Mouse (Mus musculus) liver, embryonic 16.5 days (tissue): ENCODE data around the gene Sf3b3. TPM values are rescaled to one million over a fixed set of nuclear protein-coding genes. Genes with fewer than 3 reads are reported as not detected.

Experiments
- ATAC-seq: fragments of 200-750 bp; cut with Nextera tagmentation; 2 replicates; pipeline ENCODE4 v1.8.0; 2017; ENCODE audit warnings: low read depth, mild to moderate bottlenecking, moderate number of reproducible peaks, moderate library complexity
- H3K27ac ChIP-seq: fragments of 300-500 bp; sonication (generic); 2 replicates; pipeline ENCODE4 v1.5.1; 2014; ENCODE audit warnings: mild to moderate bottlenecking, low read length
- H3K27me3 ChIP-seq: fragments of 300-500 bp; sonication (generic); 2 replicates; pipeline ENCODE4 v1.6.1; 2014; ENCODE audit warnings: low read depth, low read length, mixed read lengths; ENCODE audit not compliant: control insufficient read depth, insufficient read depth
- H3K36me3 ChIP-seq: fragments of 300-500 bp; sonication (generic); 2 replicates; pipeline ENCODE4 v1.6.1; 2014; ENCODE audit warnings: mild to moderate bottlenecking; ENCODE audit not compliant: control insufficient read depth, insufficient read depth
- H3K4me1 ChIP-seq: fragments of 300-500 bp; sonication (generic); 2 replicates; pipeline ENCODE4 v1.6.1; 2014; ENCODE audit warnings: low read depth, low read length, mixed read lengths; ENCODE audit not compliant: control insufficient read depth
- H3K4me2 ChIP-seq: fragments of 300-500 bp; sonication (generic); 2 replicates; pipeline ENCODE4 v1.6.1; 2014; ENCODE audit warnings: low read depth, low read length, mixed read lengths
- H3K4me3 ChIP-seq: fragments of 300-500 bp; sonication (generic); 2 replicates; pipeline ENCODE4 v1.5.1; 2014; ENCODE audit warnings: low read depth, mild to moderate bottlenecking, low read length
- H3K9ac ChIP-seq: fragments of 300-500 bp; sonication (generic); 2 replicates; pipeline ENCODE4 v1.6.1; 2014; ENCODE audit warnings: low read depth, low read length
- H3K9me3 ChIP-seq: fragments of 300-500 bp; sonication (generic); replicated peaks from 2 replicates; pipeline ENCODE4 v1.6.1; 2016; ENCODE audit warnings: low read length; ENCODE audit not compliant: control insufficient read depth
- WGBS: fragments of 180-500 bp; shearing (Covaris S2); extraction: QIAGEN DNeasy Blood & Tissue Kit; methylation state at CpG from one replicate; pipeline ENCODE4 v1.1.7; 2014; ENCODE audit not compliant: insufficient replicate concordance; 5-methylcytosine and 5-hydroxymethylcytosine counted together
- polyA plus RNA-seq: library from polyadenylated mRNA; unstranded; fragments of >200 nt; fragmentation: Nextera tagmentation; extraction: Ambion mirVana; gene quantifications from 2 replicates; pipeline ENCODE4 v1.2.1, GENCODE M21; 2015

Gene Sf3b3
- polyA plus RNA-seq, 1 experiment from 2014 or later, result 56.5 TPM

GRCm38 (mm10) chr8:110842012-110842574 lies 4.5 kb downstream of the Sf3b3 start:
- Histone ChIP-seq H3K4me2 (no peak overlapping the region), H3K4me3 (no peak overlapping the region), H3K9me3 (no peaks in the 10 kb centered on the region), H3K27ac (no peak overlapping the region), H3K9ac (no peak overlapping the region), H3K27me3 (no peaks in the 10 kb centered on the region), H3K36me3 (peaks cover 57% of the 10 kb centered on the region), H3K4me1 (peaks cover 9% of the 10 kb centered on the region)
- 82% methylated on average over 3 of the region's 3 CpGs for WGBS
- no peak for ATAC-seq

DNA sequence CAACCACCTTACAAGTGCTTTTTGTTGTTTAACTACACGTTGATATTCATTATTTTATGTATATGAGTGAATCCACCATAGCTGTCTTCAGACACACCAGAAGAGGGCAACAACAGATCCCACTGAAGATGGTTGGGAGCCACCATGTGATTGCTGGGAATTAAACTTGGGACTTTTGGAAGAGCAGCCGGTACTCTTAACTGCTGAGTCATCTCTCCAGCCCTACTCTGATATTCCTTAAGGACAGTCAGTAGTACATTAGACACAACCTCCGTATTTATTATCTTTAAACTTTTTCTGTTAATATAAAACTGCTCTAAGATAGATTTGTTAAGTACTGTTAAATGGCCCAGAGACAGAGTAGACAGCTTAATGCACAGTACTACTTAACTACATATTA lies 14.6 kb downstream of the Sf3b3 start:
- H3K4me1 ChIP-seq, result no peaks in the 10 kb centered on the region
- 74% methylated on average over 3 of the region's 3 CpGs for WGBS
- no peaks in the 10 kb centered on the region for H3K9me3 ChIP-seq
- H3K4me3 ChIP-seq, result no peak overlapping the region
- no peak overlapping the region for H3K4me2 ChIP-seq
- H3K27ac ChIP-seq, result no peak overlapping the region
- H3K9ac ChIP-seq, result no peak overlapping the region
- no peaks in the 10 kb centered on the region for H3K27me3 ChIP-seq
- H3K36me3 ChIP-seq, result peaks cover 77% of the 10 kb centered on the region
- ATAC-seq, result no peak

GRCm38 (mm10) chr8:110828511-110828910 lies 18.1 kb downstream of the Sf3b3 start:
- Histone ChIP-seq H3K4me2 (no peak overlapping the region), H3K4me3 (no peak overlapping the region), H3K27ac (no peak overlapping the region), H3K27me3 (no peaks in the 10 kb centered on the region), H3K9me3 (no peaks in the 10 kb centered on the region), H3K4me1 (no peaks in the 10 kb centered on the region), H3K36me3 (peaks cover 80% of the 10 kb centered on the region), H3K9ac (no peak overlapping the region)
- 77% methylated on average over 3 of the region's 3 CpGs for WGBS
- ATAC-seq, result no peak

GRCm38 (mm10) chr8:110824861-110825260 lies 21.7 kb downstream of the Sf3b3 start:
- Histone ChIP-seq H3K27me3 (no peaks in the 10 kb centered on the region), H3K4me1 (no peaks in the 10 kb centered on the region), H3K4me2 (no peak overlapping the region), H3K36me3 (peaks cover 84% of the 10 kb centered on the region), H3K27ac (no peak overlapping the region), H3K9me3 (no peaks in the 10 kb centered on the region), H3K4me3 (no peak overlapping the region), H3K9ac (no peak overlapping the region)
- no peak for ATAC-seq
- 84% methylated on average over 1 of the region's 1 CpGs for WGBS

DNA sequence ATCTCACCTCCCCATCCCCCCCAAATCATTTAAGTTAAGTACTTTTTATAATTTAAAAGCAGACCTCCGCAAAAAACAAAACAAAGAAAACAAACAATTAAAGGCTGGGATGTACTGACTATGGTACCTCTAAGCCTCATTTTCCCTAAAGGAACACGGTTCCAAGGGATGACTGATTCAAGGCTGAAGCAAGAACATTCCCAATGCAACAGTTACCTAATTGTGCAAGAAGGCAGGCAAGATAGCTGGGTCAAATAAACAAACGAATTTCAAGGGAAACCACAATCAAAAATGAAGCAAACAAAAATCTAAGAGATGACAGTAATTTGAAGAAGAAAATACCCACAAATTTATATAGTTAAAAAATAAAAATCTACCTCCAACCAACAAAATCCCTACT lies 24.6 kb downstream of the Sf3b3 start:
- H3K4me2 ChIP-seq, result no peak overlapping the region
- no peaks in the 10 kb centered on the region for H3K4me1 ChIP-seq
- no peaks in the 10 kb centered on the region for H3K27me3 ChIP-seq
- H3K9ac ChIP-seq, result no peak overlapping the region
- ATAC-seq, result no peak
- peaks cover 87% of the 10 kb centered on the region for H3K36me3 ChIP-seq
- 71% methylated on average over 3 of the region's 3 CpGs for WGBS
- H3K4me3 ChIP-seq, result no peak overlapping the region
- no peak overlapping the region for H3K27ac ChIP-seq
- H3K9me3 ChIP-seq, result no peaks in the 10 kb centered on the region

DNA sequence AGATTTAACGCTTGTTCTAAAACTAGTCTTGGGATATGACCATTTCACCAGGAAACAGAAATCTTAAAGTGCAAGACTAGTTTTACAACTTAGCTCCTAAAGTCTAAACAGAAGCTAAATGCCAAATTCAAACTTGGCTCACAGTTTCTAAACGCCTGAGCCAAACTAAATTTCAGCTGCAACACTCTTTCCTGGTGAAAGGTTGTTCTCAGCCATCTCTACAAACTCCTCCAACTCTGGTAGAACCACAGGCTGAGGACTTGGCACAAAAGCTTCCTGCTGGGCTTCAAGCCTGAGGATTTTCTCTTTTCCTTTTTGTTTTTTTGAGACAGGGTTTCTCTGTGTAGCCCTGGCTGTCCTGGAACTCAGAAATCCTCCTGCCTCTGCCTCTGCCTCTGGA lies 26.3 kb downstream of the Sf3b3 start:
- peaks cover 91% of the 10 kb centered on the region for H3K36me3 ChIP-seq
- WGBS, result 77% methylated on average over 2 of the region's 2 CpGs
- ATAC-seq, result no peak

DNA sequence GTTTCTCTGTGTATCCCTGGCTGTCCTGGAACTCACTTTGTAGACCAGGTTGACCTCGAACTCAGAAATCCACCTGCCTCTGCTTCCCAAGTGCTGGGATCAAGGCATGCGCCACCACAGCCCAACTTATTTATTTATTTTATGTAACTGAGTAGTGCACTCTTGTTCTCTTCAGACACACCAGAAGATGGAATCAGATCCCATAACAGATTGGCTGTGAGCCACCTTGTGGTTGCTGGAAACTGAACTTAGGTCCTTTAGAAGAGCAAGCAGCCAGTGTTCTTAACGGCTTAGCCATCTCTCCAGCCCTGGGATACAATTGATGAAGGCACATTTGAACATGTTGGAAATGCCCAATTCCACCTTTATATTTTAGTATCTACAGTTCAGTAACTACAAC lies 28.0 kb downstream of the Sf3b3 start:
- no peak overlapping the region for H3K27ac ChIP-seq
- 75% methylated on average over 3 of the region's 3 CpGs for WGBS
- peaks cover 93% of the 10 kb centered on the region for H3K36me3 ChIP-seq
- no peaks in the 10 kb centered on the region for H3K27me3 ChIP-seq
- H3K4me2 ChIP-seq, result no peak overlapping the region
- H3K4me1 ChIP-seq, result no peaks in the 10 kb centered on the region
- no peak for ATAC-seq
- H3K9me3 ChIP-seq, result no peaks in the 10 kb centered on the region
- no peak overlapping the region for H3K4me3 ChIP-seq
- H3K9ac ChIP-seq, result no peak overlapping the region

More for the DNA sequence above, 26.3 kb downstream of the Sf3b3 start:
- H3K27ac ChIP-seq, result no peak overlapping the region
- no peak overlapping the region for H3K4me3 ChIP-seq
- H3K4me1 ChIP-seq, result no peaks in the 10 kb centered on the region
- no peaks in the 10 kb centered on the region for H3K27me3 ChIP-seq
- H3K9ac ChIP-seq, result no peak overlapping the region
- H3K4me2 ChIP-seq, result no peak overlapping the region
- no peaks in the 10 kb centered on the region for H3K9me3 ChIP-seq

DNA sequence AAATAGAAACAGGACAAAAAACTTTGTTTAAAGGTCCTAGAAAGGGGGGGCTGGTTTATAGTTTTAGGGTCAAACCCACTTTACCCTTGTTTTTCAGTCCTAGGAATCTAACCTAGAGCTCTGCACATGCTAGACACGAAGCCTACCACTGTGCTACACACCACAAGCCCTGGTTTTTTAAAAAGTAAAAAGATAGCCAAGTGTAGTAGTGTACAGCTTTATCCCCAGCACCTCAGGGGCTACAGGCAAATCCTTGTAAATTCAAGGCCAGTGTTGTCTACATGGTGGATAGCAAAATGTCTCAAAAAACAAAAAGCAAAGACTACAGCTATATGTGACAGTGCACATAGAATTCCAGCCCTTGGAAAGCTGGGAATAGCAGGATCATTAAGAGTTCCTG lies 29.6 kb downstream of the Sf3b3 start:
- no peaks in the 10 kb centered on the region for H3K27me3 ChIP-seq
- WGBS, result 89% methylated on average over 1 of the region's 1 CpGs
- H3K4me3 ChIP-seq, result no peak overlapping the region
- H3K9me3 ChIP-seq, result no peaks in the 10 kb centered on the region
- H3K36me3 ChIP-seq, result peaks cover 95% of the 10 kb centered on the region
- ATAC-seq, result no peak
- H3K9ac ChIP-seq, result no peak overlapping the region
- no peak overlapping the region for H3K27ac ChIP-seq
- H3K4me1 ChIP-seq, result no peaks in the 10 kb centered on the region
- H3K4me2 ChIP-seq, result no peak overlapping the region

DNA sequence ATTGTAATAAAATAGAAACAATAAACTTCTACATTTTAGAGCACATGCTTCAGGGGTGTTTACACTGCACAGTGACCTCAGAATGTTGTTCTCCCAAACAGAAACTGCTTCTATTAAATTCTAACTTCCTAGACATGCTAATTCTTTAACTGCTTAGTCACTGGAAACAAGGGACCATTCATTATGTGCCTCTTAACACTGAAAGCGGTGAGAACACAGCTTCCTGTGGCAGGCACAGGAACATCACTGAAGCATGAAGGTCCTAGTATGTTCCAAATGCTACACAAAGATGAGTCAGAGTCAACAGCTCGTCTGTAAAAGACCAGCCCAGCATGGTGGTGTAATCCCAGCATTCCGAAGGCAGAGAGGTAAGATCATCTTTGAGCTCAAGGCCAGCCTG lies 31.3 kb downstream of the Sf3b3 start:
- no peak for ATAC-seq
- 86% methylated on average over 3 of the region's 3 CpGs for WGBS
- peaks cover 95% of the 10 kb centered on the region for H3K36me3 ChIP-seq
- H3K9ac ChIP-seq, result no peak overlapping the region
- no peaks in the 10 kb centered on the region for H3K4me1 ChIP-seq
- no peak overlapping the region for H3K4me3 ChIP-seq
- no peak overlapping the region for H3K27ac ChIP-seq
- H3K4me2 ChIP-seq, result no peak overlapping the region
- H3K9me3 ChIP-seq, result no peaks in the 10 kb centered on the region
- no peaks in the 10 kb centered on the region for H3K27me3 ChIP-seq
